Mouse (Mus musculus) spleen, embryonic (tissue): ENCODE results near the gene Macc1.
"Not testable (repeated sequence)": the region's sequence is repeated elsewhere in the genome, so short reads cannot be mapped to it uniquely, and the experiment has no call there.

ENCODE experiments used
- CTCF ChIA-PET: fragments of 350-600 bp; sonication (Branson Sonifier 250); formaldehyde crosslinking; loops from one replicate; lab custom pipeline; 2022; lab: Charles Lee

Gene Macc1

DNA sequence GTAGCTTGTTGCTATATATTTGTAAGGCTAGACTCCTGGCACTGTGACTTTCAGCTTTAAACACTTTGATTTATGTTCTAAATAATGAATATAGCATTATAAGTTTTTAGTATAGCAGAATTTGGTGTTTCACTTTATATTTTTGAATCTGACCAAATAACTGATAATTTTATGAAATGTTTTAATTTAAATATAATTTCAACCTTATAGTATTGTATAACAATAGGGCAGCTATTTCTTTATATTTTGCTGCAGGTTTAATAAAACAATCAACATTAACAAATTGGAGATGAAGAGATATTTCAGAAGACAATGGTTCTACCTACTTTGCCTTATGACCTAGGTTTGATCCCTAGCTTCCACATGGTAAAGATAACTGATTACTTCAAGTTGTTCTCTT, at the start of gene Macc1:
TSS of gene Macc1 (plus strand) at position 301 of the 400 bp plus-strand sequence.
- CTCF ChIA-PET, result interaction anchor here (0.6 kb wide), 1 partner anchor 384 kb away, joined by 4 read pairs; no protein-coding TSS in a partner anchor

- CTCF ChIA-PET, result no interaction called here
Measured at GRCm38 (mm10) chr12:119264506-119264905, 49.6 kb upstream of the Macc1 start.

GRCm38 (mm10) chr12:119268723-119269122, 45.3 kb upstream of the Macc1 start:
- CTCF ChIA-PET, result no interaction called here

- CTCF ChIA-PET, result no interaction called here
Measured at GRCm38 (mm10) chr12:119270036-119270435, 44.0 kb upstream of the Macc1 start.

GRCm38 (mm10) chr12:119271964-119272363, 42.1 kb upstream of the Macc1 start:
- CTCF ChIA-PET, result no interaction called here

DNA sequence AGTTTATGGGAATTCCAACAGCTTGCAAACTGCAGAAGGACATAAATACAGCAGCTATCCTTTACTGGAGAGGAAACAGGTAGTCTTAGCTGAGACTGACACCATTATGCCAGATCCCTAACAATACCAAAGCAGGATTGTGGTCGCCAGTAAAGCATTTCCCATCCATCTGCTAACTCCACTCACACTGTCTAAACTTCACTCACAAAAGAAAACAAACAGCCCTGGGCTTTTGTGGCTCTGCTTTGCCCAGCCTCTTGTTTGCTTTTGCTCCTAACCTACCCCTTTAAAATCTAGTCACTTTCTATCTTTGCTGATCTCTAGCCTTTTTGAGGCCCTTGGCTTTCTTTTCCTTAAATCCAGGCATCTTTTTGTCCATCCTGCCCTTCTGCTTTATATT, 40.5 kb upstream of the Macc1 start:
- CTCF ChIA-PET, result no interaction called here

- CTCF ChIA-PET, result no interaction called here
Measured at GRCm38 (mm10) chr12:119276282-119276681, 37.8 kb upstream of the Macc1 start.

- CTCF ChIA-PET, result no interaction called here
Measured at GRCm38 (mm10) chr12:119291618-119292017, 22.5 kb upstream of the Macc1 start.

DNA sequence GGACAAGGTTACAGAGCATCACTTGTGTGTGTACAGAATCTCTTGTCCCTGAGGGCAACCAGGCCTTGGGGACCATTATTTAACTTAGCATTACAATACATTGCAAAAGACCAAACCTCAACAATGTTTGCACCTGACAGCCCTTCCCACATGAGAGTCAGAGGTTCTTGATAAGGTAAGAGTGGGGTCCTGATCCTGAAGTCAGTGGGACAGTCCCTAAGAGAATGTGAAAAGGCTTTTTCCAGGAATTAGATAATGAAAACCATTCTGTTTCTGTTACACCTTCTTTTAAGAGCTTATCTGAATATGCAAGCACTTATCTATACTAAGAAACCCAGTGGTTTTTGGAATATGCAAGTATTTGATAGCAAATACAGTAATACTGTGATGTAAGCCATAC, 10.5 kb upstream of the Macc1 start:
- CTCF ChIA-PET, result no interaction called here

- CTCF ChIA-PET, result no interaction called here
Measured at GRCm38 (mm10) chr12:119313014-119313763, 881 bp upstream of the Macc1 start.

DNA sequence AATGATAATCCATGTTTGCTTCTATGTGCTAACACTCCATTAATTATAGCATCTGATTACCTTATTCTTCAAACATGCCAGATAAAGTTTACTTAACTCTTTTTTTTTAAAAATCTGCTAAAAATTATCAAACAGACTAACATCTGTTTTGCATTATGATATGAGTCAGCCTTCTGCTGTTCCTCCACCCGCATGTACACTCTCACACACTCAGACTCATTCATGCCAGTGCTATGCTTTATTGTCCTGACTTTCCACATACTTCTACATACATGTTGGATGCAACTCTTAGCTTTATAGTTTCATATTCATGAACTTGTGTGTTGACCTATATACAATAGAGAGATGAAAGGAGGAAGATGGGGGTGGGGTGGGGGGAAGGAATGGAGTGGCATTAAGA, 4.7 kb downstream of the Macc1 start:
- CTCF ChIA-PET, result no interaction called here

DNA sequence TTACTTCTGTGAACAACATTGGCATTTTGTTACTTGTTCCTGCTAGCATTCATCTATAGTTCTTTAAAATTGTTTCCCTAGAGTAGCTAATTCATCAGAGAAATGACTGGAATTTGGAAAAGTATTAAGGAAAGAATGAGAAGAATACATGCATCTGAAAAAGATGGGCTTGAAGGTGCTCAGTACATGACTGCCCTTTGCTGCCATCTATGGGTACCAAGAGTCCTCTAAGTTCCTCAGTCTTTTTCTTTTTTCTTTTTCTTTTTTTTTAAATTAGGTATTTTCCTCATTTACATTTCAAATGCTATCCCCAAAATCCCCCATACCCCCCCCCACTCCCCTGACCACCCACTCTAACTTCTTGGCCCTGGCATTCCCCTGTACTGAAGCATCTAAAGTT, 11.3 kb downstream of the Macc1 start:
- CTCF ChIA-PET, result no interaction called here

DNA sequence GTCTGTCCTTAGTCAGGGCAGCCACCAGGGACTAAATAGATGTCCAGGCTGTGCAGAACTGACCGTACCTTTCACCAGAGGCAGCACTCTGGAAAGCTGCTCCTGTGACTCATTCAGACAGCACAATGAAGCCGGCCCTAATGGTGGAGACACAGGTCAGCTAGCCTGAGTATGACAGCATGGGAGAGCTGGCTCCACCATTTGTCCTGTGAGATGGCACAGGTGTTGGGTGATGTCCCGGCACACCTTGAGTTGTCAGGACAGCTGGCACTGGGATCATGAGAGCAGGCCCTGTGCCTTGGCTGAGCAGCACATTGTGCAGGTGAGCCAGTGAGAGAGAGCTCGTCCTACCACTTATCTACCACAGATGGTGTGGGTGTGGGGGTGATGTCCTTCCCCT, 16.6 kb downstream of the Macc1 start:
- CTCF ChIA-PET, result no interaction called here

GRCm38 (mm10) chr12:119333376-119333775, 19.3 kb downstream of the Macc1 start:
- CTCF ChIA-PET, result interaction anchor here (0.8 kb wide), 1 partner anchor 10 kb away, joined by 3 read pairs; no protein-coding TSS in a partner anchor

- CTCF ChIA-PET, result not testable (repeated sequence)
Measured at GRCm38 (mm10) chr12:119352579-119352978, 38.5 kb downstream of the Macc1 start.

DNA sequence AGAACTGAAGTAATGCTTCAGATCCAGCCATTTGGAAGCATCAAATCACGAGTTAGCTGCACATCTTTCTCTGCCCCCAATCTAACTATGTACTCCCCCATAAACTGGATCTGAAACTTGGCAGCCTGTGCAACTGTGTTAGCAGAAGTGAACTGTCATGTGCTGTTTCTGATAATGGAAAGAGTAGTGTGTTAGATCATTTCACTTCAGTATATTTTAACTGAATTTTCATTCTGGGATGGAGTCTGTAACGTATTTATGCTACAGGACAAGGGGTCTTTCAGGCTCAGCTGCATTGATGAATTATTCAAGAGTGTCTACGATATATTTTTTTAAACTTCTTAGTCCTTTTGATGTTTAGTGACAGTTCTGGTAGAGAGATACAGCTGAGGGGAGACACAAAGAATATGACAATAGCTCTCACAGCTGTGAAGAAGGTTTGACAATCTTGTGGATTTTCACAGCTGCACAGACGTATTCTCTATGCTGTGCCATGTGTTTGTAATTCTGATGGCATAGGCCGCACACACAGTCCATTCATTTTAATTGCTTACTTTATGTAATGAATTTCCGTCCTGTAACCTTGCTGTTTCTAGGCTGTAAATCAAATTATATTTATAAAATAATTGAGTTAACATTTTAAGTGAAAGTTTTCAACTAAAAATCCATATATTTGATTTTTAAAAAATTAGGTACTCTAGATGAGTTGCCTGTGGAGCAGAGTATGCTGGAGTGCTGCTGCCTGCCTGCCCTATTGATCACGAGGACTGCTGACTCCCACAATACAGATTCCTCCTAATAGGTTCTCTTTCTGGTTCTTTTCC, 43.6 kb downstream of the Macc1 start:
- CTCF ChIA-PET, result no interaction called here

GRCm38 (mm10) chr12:119358242-119358515, 44.1 kb downstream of the Macc1 start:
- CTCF ChIA-PET, result no interaction called here

DNA sequence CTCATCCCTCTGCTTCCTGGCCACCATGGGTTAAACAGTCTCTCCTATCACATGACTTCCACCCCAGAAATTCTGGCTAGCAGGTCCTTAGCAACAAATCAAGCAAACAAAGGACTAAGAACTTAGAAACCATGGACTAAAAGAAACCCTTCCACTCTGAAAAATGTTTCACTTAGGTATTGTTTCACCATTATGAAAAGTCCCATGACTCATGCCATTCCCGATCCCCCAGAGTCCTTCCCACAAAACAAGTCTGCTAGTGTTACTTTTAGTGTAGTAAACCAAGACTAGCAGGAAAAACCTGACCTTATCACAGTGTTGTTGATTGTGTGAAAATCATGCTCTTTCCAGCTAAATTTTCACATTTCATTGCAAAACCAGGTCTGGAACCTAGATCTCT, 51.0 kb downstream of the Macc1 start:
- CTCF ChIA-PET, result no interaction called here

DNA sequence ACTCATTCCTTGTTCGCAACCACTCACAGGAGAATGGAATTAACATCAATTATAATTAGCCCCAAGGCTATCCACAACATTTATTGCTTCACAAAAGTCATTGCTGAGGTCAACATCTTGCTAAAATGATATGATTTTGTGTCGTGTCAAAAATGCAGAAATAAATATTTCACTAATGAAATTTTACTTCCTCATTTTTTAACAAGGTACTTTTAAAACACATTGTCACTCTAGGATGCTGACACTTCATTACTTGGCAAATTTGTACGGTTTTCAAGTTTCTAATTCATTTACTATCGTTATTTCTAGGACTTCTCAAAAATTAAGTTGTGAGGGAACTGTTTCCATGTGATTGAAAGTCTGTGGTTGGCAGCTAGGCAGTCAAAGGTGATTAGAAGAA, 55.8 kb downstream of the Macc1 start:
- CTCF ChIA-PET, result no interaction called here

DNA sequence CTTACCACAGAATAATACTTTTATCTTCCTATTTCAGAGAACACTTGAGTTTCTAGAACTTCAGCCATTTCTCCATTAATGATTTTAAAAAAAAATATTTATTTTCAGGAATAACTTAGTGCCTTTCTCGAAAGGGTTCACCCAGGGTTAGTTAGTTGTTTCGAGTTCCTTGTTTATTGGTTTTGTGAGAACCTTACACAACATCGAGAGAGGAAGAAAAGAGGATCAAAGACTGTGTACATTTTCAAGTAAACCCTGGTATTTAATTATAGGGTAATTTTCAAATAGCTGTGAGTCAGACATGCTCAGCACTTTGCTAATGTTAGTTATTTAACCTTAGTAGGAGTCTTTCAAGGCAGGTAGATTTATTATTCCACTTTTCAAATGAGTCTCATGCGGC, 58.3 kb downstream of the Macc1 start:
- CTCF ChIA-PET, result no interaction called here

- CTCF ChIA-PET, result no interaction called here
Measured at GRCm38 (mm10) chr12:119376879-119377278, 62.8 kb downstream of the Macc1 start.

GRCm38 (mm10) chr12:119381839-119382238, 67.8 kb downstream of the Macc1 start:
- CTCF ChIA-PET, result no interaction called here

GRCm38 (mm10) chr12:119386243-119386642, 72.2 kb downstream of the Macc1 start:
- CTCF ChIA-PET, result no interaction called here
